Mouse (Mus musculus) stomach, postnatal 0 days (tissue): Measurements from ENCODE around the gene 4930519P11Rik.

Experiments used
- CTCF ChIP-seq: IDR thresholded peaks from 2 replicates; pipeline ENCODE4 v1.5.1; 2016; ENCODE audit warnings: antibody characterized with exemption, low read depth, mild to moderate bottlenecking, moderate library complexity
- EP300 ChIP-seq: optimal IDR thresholded peaks from 2 replicates; pipeline ENCODE3; 2016; ENCODE audit warnings: antibody characterized with exemption

DNA sequence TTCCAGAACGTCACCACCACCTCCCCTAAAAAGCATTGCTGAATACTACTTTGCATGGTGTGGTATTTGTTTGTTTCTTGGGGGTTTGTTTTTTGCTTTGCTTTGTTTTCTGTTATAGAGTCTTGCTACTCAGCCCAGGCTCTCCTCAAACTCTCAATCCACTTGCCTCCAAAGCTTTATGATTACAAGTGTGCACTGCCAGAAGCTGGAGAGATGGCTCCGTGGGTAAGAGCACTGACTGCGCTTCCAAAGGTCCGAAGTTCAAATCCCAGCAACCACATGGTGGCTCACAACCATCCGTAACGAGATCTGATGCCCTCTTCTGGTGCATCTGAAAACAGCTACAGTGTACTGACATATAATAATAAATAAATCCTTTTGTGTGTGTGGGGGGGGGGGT is 12.7 kb downstream of the 4930519P11Rik start:
- TF ChIP-seq CTCF, result peak; percentile 41
- no peak for TF ChIP-seq EP300
